Mouse (Mus musculus) embryonic fibroblast, embryonic 13.5 days (primary cell): ENCODE measurements around the gene Cxcr4. TPM values are rescaled to one million over a fixed set of nuclear protein-coding genes. Genes with fewer than 3 reads are reported as not detected.

ENCODE experiments used
- H3K27ac ChIP-seq: 2 replicates; pipeline ENCODE4 v1.5.1; 2012; ENCODE audit warnings: low read length, control low read depth, inconsistent platforms; ENCODE audit not compliant: insufficient read depth
- H3K4me1 ChIP-seq: 2 replicates; pipeline ENCODE4 v1.6.1; 2011; ENCODE audit warnings: low read length; ENCODE audit not compliant: control insufficient read depth, insufficient read depth
- H3K4me3 ChIP-seq: 2 replicates; pipeline ENCODE4 v1.5.1; 2011; ENCODE audit warnings: mild to moderate bottlenecking, control low read depth, low read length; ENCODE audit not compliant: insufficient read depth
- CTCF ChIP-seq: IDR thresholded peaks from 2 replicates; pipeline ENCODE4 v1.5.1; 2011; ENCODE audit warnings: mild to moderate bottlenecking, control low read depth, low read length, moderate library complexity, borderline replicate concordance; ENCODE audit not compliant: insufficient read depth
- POLR2A ChIP-seq: IDR thresholded peaks from 2 replicates; pipeline ENCODE4 v1.6.1; 2011; ENCODE audit warnings: low read depth, mild to moderate bottlenecking, control low read depth, low read length, moderate library complexity
- polyA plus RNA-seq: library from polyadenylated mRNA; stranded (reverse); fragments of >200 nt; gene quantifications from 2 replicates; pipeline ENCODE4 v1.2.4, GENCODE M21; 2011; ENCODE audit warnings: low read depth; ENCODE audit not compliant: missing spikeins, insufficient read length

The Cxcr4 gene
- polyA plus RNA-seq, 1 experiment: 0.84 TPM

GRCm38 (mm10) chr1:128551743-128552397, 40.2 kb downstream of the Cxcr4 start:
- TF ChIP-seq POLR2A (no peak), CTCF (no peak)

GRCm38 (mm10) chr1:128549442-128549841, 42.7 kb downstream of the Cxcr4 start:
- no peaks in the 10 kb centered on the region for H3K4me1 ChIP-seq
- TF ChIP-seq CTCF: no peak
- no peak for TF ChIP-seq POLR2A
- no peak overlapping the region for H3K4me3 ChIP-seq
- no peak overlapping the region for H3K27ac ChIP-seq

More at GRCm38 (mm10) chr1:128551743-128552397, 40.2 kb downstream of the Cxcr4 start:
- Histone ChIP-seq H3K4me1 (no peaks in the 10 kb centered on the region), H3K4me3 (no peak overlapping the region), H3K27ac (no peak overlapping the region)

DNA sequence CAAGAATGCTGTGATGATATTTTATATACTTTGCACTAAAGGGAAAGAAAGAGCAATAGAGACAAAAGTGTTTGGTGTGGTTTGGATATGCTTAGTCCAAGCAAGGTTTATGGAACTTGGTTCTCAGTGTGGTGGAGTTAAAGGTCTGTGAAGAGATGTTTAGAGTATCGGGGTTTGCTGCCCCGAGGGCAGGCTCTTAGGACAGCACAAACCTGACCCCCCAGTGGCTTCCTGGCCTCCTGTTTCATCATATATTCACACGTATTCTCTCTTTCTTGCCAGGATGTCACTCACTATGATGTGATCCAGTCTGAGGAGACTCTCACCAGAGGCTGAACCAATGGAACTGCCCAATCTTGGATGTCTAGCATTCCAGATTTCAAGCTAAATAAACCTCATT, 43.1 kb downstream of the Cxcr4 start:
- no peak for TF ChIP-seq CTCF
- Histone ChIP-seq H3K4me3 (no peak overlapping the region), H3K27ac (no peak overlapping the region), H3K4me1 (no peaks in the 10 kb centered on the region)

GRCm38 (mm10) chr1:128548220-128548998, 43.7 kb downstream of the Cxcr4 start:
- no peak for TF ChIP-seq POLR2A
- Histone ChIP-seq H3K4me1 (no peaks in the 10 kb centered on the region), H3K4me3 (no peak overlapping the region), H3K27ac (no peak overlapping the region)

DNA sequence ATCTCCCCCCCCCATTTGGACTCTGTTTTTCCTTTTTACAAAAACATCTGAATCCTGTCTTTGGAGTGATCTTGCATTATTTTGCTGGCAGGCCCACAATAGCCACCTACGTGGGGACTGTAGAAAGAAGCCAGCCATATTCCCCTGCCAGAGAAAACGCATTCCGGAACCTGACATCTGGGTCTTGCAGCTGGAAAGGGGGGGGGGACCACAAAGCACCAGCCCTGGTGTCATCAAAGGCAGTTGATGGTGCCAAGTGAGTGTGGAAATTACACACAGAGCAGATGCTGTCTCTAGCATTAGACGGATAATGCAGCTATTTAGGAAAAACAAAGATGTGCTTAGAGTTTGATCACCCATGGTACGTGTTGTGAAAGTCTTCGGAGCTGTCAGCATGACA, 46.4 kb downstream of the Cxcr4 start:
- Histone ChIP-seq H3K4me3 (no peak overlapping the region), H3K4me1 (no peaks in the 10 kb centered on the region), H3K27ac (no peak overlapping the region)
- TF ChIP-seq CTCF (no peak), POLR2A (no peak)

- TF ChIP-seq CTCF (no peak), POLR2A (no peak)
- Histone ChIP-seq H3K4me1 (no peaks in the 10 kb centered on the region), H3K4me3 (no peak overlapping the region), H3K27ac (no peak overlapping the region)
These were observed 49.0 kb downstream of the Cxcr4 start for GRCm38 (mm10) chr1:128543137-128543536.

- Histone ChIP-seq H3K4me1 (no peaks in the 10 kb centered on the region), H3K4me3 (no peak overlapping the region), H3K27ac (no peak overlapping the region)
- TF ChIP-seq POLR2A (no peak), CTCF (no peak)
These were observed 49.5 kb downstream of the Cxcr4 start for GRCm38 (mm10) chr1:128542555-128542954.

GRCm38 (mm10) chr1:128540213-128540612, 51.9 kb downstream of the Cxcr4 start:
- Histone ChIP-seq H3K4me3 (no peak overlapping the region), H3K4me1 (no peaks in the 10 kb centered on the region), H3K27ac (no peak overlapping the region)
- no peak for TF ChIP-seq POLR2A
- no peak for TF ChIP-seq CTCF

- no peak overlapping the region for H3K27ac ChIP-seq
- no peak for TF ChIP-seq CTCF
- no peak for TF ChIP-seq POLR2A
- no peak overlapping the region for H3K4me3 ChIP-seq
- no peaks in the 10 kb centered on the region for H3K4me1 ChIP-seq
These were observed 52.5 kb downstream of the Cxcr4 start for GRCm38 (mm10) chr1:128539555-128539954.

Other genes with a start within 250 kb of the Cxcr4 start
- gene Mcm6, start 232.6 kb downstream of the Cxcr4 start, polyA plus RNA-seq: 74.6 and 91.1 TPM in 2 replicates
- gene Dars, start 174.9 kb downstream of the Cxcr4 start, polyA plus RNA-seq: 108 TPM in 2 replicates